24 mouse cellular contexts compared by ENCODE assay signal in genomic region chr9:100670151-100670550, GRCm38 (mm10).
DNase-seq lines count a peak whose midpoint lies in the region; ATAC-seq lines count a peak whose summit lies in the region.
"Had no signal": no experiment of that assay in that cellular context is flagged by ENCODE, and none has a peak within 500 bp of the region (broad histone marks: within the 10 kb centered on the region; RNA-seq: fewer than 3 reads in every experiment).

No protein-coding gene starts in this region.

- H3K27ac ChIP-seq in forebrain, embryonic 12.5 days = no peak overlapping the region
- H3K27ac ChIP-seq: embryonic facial prominence, embryonic 12.5 days; embryonic facial prominence, embryonic 15.5 days; forebrain, embryonic 15.5 days; gastrocnemius, adult 2 months; hindbrain, embryonic 12.5 days; hindbrain, embryonic 15.5 days had no signal

- H3K4me3 ChIP-seq in forebrain, embryonic 12.5 days (replicated peaks) = no peak overlapping the region
- H3K4me3 ChIP-seq: embryonic facial prominence, embryonic 12.5 days; embryonic facial prominence, embryonic 15.5 days; forebrain, embryonic 15.5 days; gastrocnemius, adult 2 months; hindbrain, embryonic 12.5 days; hindbrain, embryonic 15.5 days had no signal

- no peaks in the 10 kb centered on the region for H3K27me3 ChIP-seq in forebrain, embryonic 12.5 days
- H3K27me3 ChIP-seq: CH12.LX; embryonic facial prominence, embryonic 12.5 days; embryonic facial prominence, embryonic 15.5 days; forebrain, embryonic 15.5 days; hindbrain, embryonic 12.5 days; hindbrain, embryonic 15.5 days had no signal

- H3K4me2 ChIP-seq in forebrain, embryonic 12.5 days = no peak overlapping the region
- H3K4me2 ChIP-seq: embryonic facial prominence, embryonic 12.5 days; embryonic facial prominence, embryonic 15.5 days; forebrain, embryonic 15.5 days; heart, embryonic 11.5 days; hindbrain, embryonic 12.5 days; hindbrain, embryonic 15.5 days had no signal

- WGBS in forebrain, embryonic 12.5 days = 84% methylated on average over 5 of the region's 5 CpGs

- no peaks in the 10 kb centered on the region for H3K36me3 ChIP-seq in forebrain, embryonic 12.5 days (replicated peaks)
- H3K36me3 ChIP-seq: embryonic facial prominence, embryonic 12.5 days; embryonic facial prominence, embryonic 15.5 days; forebrain, embryonic 15.5 days; G1E; hindbrain, embryonic 12.5 days; hindbrain, embryonic 15.5 days had no signal

- peak; percentile 16 for DNase-seq in 3T3-L1 (ENCODE audit: low read depth, low spot score)
- peak; percentile 17 for DNase-seq in CD4-positive helper T cell, adult 2 months (ENCODE audit: low read depth, low spot score)
- DNase-seq in T-cell, adult 2 months (ENCODE audit: low spot score) = peak; percentile 51
- DNase-seq in gastrocnemius, adult 18-20 months (ENCODE audit: low spot score) = no peak
- no peak for DNase-seq in retina, postnatal 1 day
- DNase-seq in kidney, postnatal 36 days = no peak
- DNase-seq: adrenal gland, postnatal 10 days; adrenal gland, postnatal 36 days; cerebellum, adult 18-20 months; cerebellum, adult 9-10 months; cerebellum, postnatal 14 days; gastrocnemius, adult 2 months; gastrocnemius, postnatal 14 days had no signal

- H3K9ac ChIP-seq in forebrain, embryonic 12.5 days = no peak overlapping the region
- H3K9ac ChIP-seq: embryonic facial prominence, embryonic 12.5 days; embryonic facial prominence, embryonic 15.5 days; forebrain, embryonic 15.5 days; hindbrain, embryonic 12.5 days; hindbrain, embryonic 15.5 days had no signal

- H3K4me1 ChIP-seq in forebrain, embryonic 12.5 days = no peaks in the 10 kb centered on the region
- H3K4me1 ChIP-seq: embryonic facial prominence, embryonic 12.5 days; embryonic facial prominence, embryonic 15.5 days; forebrain, embryonic 15.5 days; hindbrain, embryonic 12.5 days; hindbrain, embryonic 15.5 days had no signal

- peak; percentile 69 for ATAC-seq in megakaryocyte progenitor cell, adult 5-6 weeks (replicated peaks; ENCODE audit: poor library complexity)
- ATAC-seq in forebrain, embryonic 12.5 days (ENCODE audit: low FRiP score) = no peak
- ATAC-seq: forebrain, embryonic 15.5 days; intestine, postnatal 0 days had no signal

- no peaks in the 10 kb centered on the region for H3K9me3 ChIP-seq in forebrain, embryonic 12.5 days
- H3K9me3 ChIP-seq: embryonic facial prominence, embryonic 12.5 days; embryonic facial prominence, embryonic 15.5 days; forebrain, embryonic 15.5 days; G1E; hindbrain, embryonic 12.5 days; hindbrain, embryonic 15.5 days had no signal

Comparison
In these comparisons a context has a peak if more than half of its experiments do, and no peak if none do; other contexts are left out.
1. DNase-seq: peak in 3T3-L1 (single experiment), CD4-positive helper T cell, adult 2 months (single experiment) and T-cell, adult 2 months (single experiment); none in gastrocnemius, adult 18-20 months (single experiment), retina, postnatal 1 day (single experiment) and kidney, postnatal 36 days (0 of 2).